Mouse (Mus musculus): ENCODE results near the gene Fsd1l. TPM values are rescaled to one million over a fixed set of nuclear protein-coding genes. Genes with fewer than 3 reads are reported as not detected.

The Fsd1l gene
- polyA plus RNA-seq, 3 experiments from 2014 or later, result 3.8 to 12.0 (median 7.0) TPM

DNA sequence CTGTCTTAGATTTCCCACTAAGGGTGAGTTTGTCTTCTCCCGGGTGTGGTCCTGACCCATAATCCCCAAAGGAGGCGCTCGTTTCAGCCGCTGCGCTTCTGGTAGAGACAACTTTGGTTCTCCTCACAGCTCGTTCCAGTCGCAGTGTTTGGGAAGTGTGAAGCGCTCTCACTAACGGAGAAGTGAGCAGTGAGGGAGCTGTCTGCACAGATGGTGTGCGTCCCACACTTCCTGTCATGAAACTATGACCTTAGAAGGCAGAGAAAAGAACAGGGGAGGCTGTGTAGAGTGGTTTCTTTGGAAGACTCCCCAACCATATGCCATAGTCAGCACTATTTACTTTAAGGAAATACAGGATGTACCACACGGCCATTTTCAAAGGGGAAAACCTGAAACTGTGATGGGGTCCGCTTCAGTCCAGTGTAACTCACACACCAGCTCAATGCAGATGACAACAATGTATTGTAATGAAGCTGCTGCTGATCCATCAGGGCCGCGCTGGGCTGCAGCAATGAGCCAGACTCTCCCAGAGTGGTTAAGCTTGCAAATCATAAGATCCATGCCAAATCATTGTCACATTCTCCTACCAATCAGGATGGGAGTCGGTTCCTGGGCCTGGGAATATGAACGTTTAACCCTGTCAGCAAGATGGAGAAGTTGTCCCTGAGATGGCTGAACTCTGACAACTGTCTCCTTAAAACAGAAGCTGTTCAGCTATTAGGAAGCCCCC is 119.3 kb downstream of the Fsd1l start:
- no peak for ATAC-seq

Other genes starting within 250 kb of the Fsd1l start
- 1 to 10 TPM; 2.3 to 5.5 (median 5.0) TPM for gene Slc44a1, start 191.1 kb upstream of the Fsd1l start, polyA plus RNA-seq (2017; shearing (Covaris generic))
- 1 to 10 TPM; 2.3 to 5.0 (median 4.7) TPM for gene Fktn, start 82.5 kb downstream of the Fsd1l start, polyA plus RNA-seq (2017; shearing (Covaris generic))
- not detected for gene Tal2, start 148.2 kb downstream of the Fsd1l start, polyA plus RNA-seq (2017; shearing (Covaris generic))
- gene Tmem38b, start 194.6 kb downstream of the Fsd1l start, polyA plus RNA-seq (2017; shearing (Covaris generic)), result 10 to 100 TPM; 18.1 to 30.6 (median 20.1) TPM